Mouse (Mus musculus) bone marrow, adult 2 months (tissue): ENCODE data around the gene Cxcl1.

Source experiments
- CTCF ChIP-seq: fragments of 200-500 bp; IDR thresholded peaks from 2 replicates; pipeline ENCODE4 v1.5.1; 2011; ENCODE audit warnings: low read length, control low read depth; ENCODE audit not compliant: control insufficient read depth, insufficient read depth
- POLR2A ChIP-seq: fragments of 200-500 bp; IDR thresholded peaks from 2 replicates; pipeline ENCODE4 v1.6.1; 2011; ENCODE audit warnings: low read depth, mild to moderate bottlenecking, control low read depth, low read length, borderline replicate concordance; ENCODE audit not compliant: control insufficient read depth

- TF ChIP-seq POLR2A = no peak
- no peak for TF ChIP-seq CTCF
Observed at GRCm38 (mm10) chr5:90881021-90881420, 10.0 kb upstream of the Cxcl1 start.
